In genomic region chr8:94213819-94214218, GRCm38 (mm10) we compare ENCODE assay signal across 9 mouse cellular contexts. TPM values are rescaled to one million over a fixed set of nuclear protein-coding genes. Genes with fewer than 3 reads are reported as not detected.
DNase-seq lines count a peak whose midpoint lies in the region; ATAC-seq and TF ChIP-seq lines count a peak whose summit lies in the region.
"Had no signal": no experiment of that assay in that cellular context is flagged by ENCODE, and none has a peak within 500 bp of the region (broad histone marks: within the 10 kb centered on the region; RNA-seq: fewer than 3 reads in every experiment).

No protein-coding gene starts in this region.

- H3K36me3 ChIP-seq in kidney, postnatal 0 days (ENCODE audit: insufficient read depth, low read length), result no peaks in the 10 kb centered on the region
- no peaks in the 10 kb centered on the region for H3K36me3 ChIP-seq in hindbrain, embryonic 14.5 days (replicated peaks; ENCODE audit: control insufficient read depth, insufficient read depth)
- H3K36me3 ChIP-seq in midbrain, postnatal 0 days (ENCODE audit: insufficient read depth, low read length), result no peaks in the 10 kb centered on the region

- no peak for TF ChIP-seq CTCF in kidney, postnatal 0 days (IDR thresholded peaks at IDR 0.05; ENCODE audit: low read depth)
- TF ChIP-seq CTCF in midbrain, postnatal 0 days (IDR thresholded peaks at IDR 0.05), result no peak

- DNase-seq in kidney, postnatal 0 days (ENCODE audit: low spot score), result no peak
- no peak for DNase-seq in kidney, postnatal 25 days
- DNase-seq in hindbrain, embryonic 14.5 days (ENCODE audit: low spot score), result no peak
- DNase-seq in midbrain, postnatal 0 days (ENCODE audit: low spot score), result no peak
- no peak for DNase-seq in thymus, postnatal 10 days (ENCODE audit: low spot score in 2 of 2)
- no peak for DNase-seq in left cerebral cortex, adult 11 months (ENCODE audit: low spot score)
- no peak for DNase-seq in left cerebral cortex, adult 18-20 months (ENCODE audit: low spot score in 2 of 2)

- H3K4me2 ChIP-seq in kidney, postnatal 0 days (ENCODE audit: low read length), result peak overlapping the region; percentile 43
- peak overlapping the region; percentile 72 for H3K4me2 ChIP-seq in hindbrain, embryonic 14.5 days (replicated peaks)
- H3K4me2 ChIP-seq in midbrain, postnatal 0 days (ENCODE audit: low read depth, low read length, poor library complexity, severe bottlenecking), result peak overlapping the region; percentile 79

- WGBS in kidney, postnatal 0 days, result 62% methylated on average over 6 of the region's 6 CpGs
- WGBS in hindbrain, embryonic 14.5 days, result 69% methylated on average over 6 of the region's 6 CpGs
- 64% methylated on average over 6 of the region's 6 CpGs for WGBS in midbrain, postnatal 0 days

- H3K27me3 ChIP-seq in kidney, postnatal 0 days (ENCODE audit: insufficient read depth, low read length), result no peaks in the 10 kb centered on the region
- H3K27me3 ChIP-seq in hindbrain, embryonic 14.5 days (ENCODE audit: control insufficient read depth, insufficient read depth, low read length), result no peaks in the 10 kb centered on the region
- no peaks in the 10 kb centered on the region for H3K27me3 ChIP-seq in midbrain, postnatal 0 days (ENCODE audit: insufficient read depth, low read length)

- no peak overlapping the region for H3K4me3 ChIP-seq in kidney, postnatal 0 days (replicated peaks; ENCODE audit: low read depth, low read length)
- peak overlapping the region; percentile 51 for H3K4me3 ChIP-seq in brown adipose tissue, adult 24 weeks (ENCODE audit: insufficient read depth, low read depth, low read length)
- peak overlapping the region; percentile 60 for H3K4me3 ChIP-seq in hindbrain, embryonic 14.5 days (replicated peaks; ENCODE audit: low read length)
- peak overlapping the region; percentile 83 for H3K4me3 ChIP-seq in midbrain, postnatal 0 days (ENCODE audit: low read depth, low read length)

- no peaks in the 10 kb centered on the region for H3K4me1 ChIP-seq in kidney, postnatal 0 days (replicated peaks; ENCODE audit: insufficient read depth, low read length)
- H3K4me1 ChIP-seq in brown adipose tissue, adult 24 weeks (ENCODE audit: control insufficient read depth, insufficient read depth, insufficient read length, low read length), result no peaks in the 10 kb centered on the region
- H3K4me1 ChIP-seq in hindbrain, embryonic 14.5 days (replicated peaks; ENCODE audit: control insufficient read depth, insufficient read depth, low read length), result peaks cover 16% of the 10 kb centered on the region; the same call in 1 of the 2 replicates
- peaks cover 3% of the 10 kb centered on the region; the same call in 1 of the 2 replicates for H3K4me1 ChIP-seq in midbrain, postnatal 0 days (ENCODE audit: insufficient read depth, low read length)

- H3K9ac ChIP-seq in kidney, postnatal 0 days (ENCODE audit: low read depth, low read length), result no peak overlapping the region
- H3K9ac ChIP-seq in hindbrain, embryonic 14.5 days, result no peak overlapping the region
- H3K9ac ChIP-seq in midbrain, postnatal 0 days (replicated peaks; ENCODE audit: low read length, poor library complexity, severe bottlenecking), result no peak overlapping the region

- ATAC-seq in kidney, postnatal 0 days (replicated peaks; ENCODE audit: low FRiP score, low read depth), result no peak
- ATAC-seq in hindbrain, embryonic 14.5 days (ENCODE audit: low FRiP score), result no peak
- no peak for ATAC-seq in midbrain, postnatal 0 days (ENCODE audit: low FRiP score)

- H3K9me3 ChIP-seq in kidney, postnatal 0 days (replicated peaks; ENCODE audit: low read length), result no peaks in the 10 kb centered on the region
- no peaks in the 10 kb centered on the region for H3K9me3 ChIP-seq in hindbrain, embryonic 14.5 days (ENCODE audit: control insufficient read depth, low read length)
- H3K9me3 ChIP-seq in midbrain, postnatal 0 days (ENCODE audit: low read length), result no peaks in the 10 kb centered on the region

- H3K27ac ChIP-seq in kidney, postnatal 0 days, result no peak overlapping the region
- peak overlapping the region; percentile 82 for H3K27ac ChIP-seq in brown adipose tissue, adult 24 weeks (replicated peaks; ENCODE audit: low read depth, low read length)
- no peak overlapping the region for H3K27ac ChIP-seq in hindbrain, embryonic 14.5 days
- H3K27ac ChIP-seq in midbrain, postnatal 0 days (ENCODE audit: low read depth, low read length), result no peak overlapping the region

RNA-seq across cellular contexts. Expression of gene Nup93, which starts 0.5 kb away (rescaled TPM):
- 45.0 and 53.6 TPM in 2 replicates for polyA plus RNA-seq in kidney, postnatal 0 days (2015; fragmentation: Nextera tagmentation; extraction: Ambion mirVana)
- polyA plus RNA-seq in brown adipose tissue, adult 24 weeks (2012; ENCODE audit: insufficient read depth, insufficient read length, missing spikeins), result 5.0 and 6.4 TPM in 2 replicates
- 58.9 and 63.3 TPM in 2 replicates for polyA plus RNA-seq in hindbrain, embryonic 14.5 days (2014; fragmentation: Nextera tagmentation; extraction: Ambion mirVana)
- 47.9 and 65.3 TPM in 2 replicates for total RNA-seq in midbrain, postnatal 0 days (2014; rRNA removed)
- polyA plus RNA-seq in midbrain, postnatal 0 days (2015; fragmentation: Nextera tagmentation; extraction: Ambion mirVana), result 38.4 and 39.9 TPM in 2 replicates
- total RNA-seq in left cerebral cortex, adult 18-20 months (2021), result 10 to 100 TPM; 40.5 to 46.5 TPM

RNA-seq across cellular contexts. Expression of gene Mt1, which starts 34.9 kb away (rescaled TPM):
- polyA plus RNA-seq in kidney, postnatal 0 days (2015; fragmentation: Nextera tagmentation; extraction: Ambion mirVana), result 499 and 556 TPM in 2 replicates
- polyA plus RNA-seq in brown adipose tissue, adult 24 weeks (2012; ENCODE audit: insufficient read depth, insufficient read length, missing spikeins), result 526 and 987 TPM in 2 replicates
- polyA plus RNA-seq in hindbrain, embryonic 14.5 days (2014; fragmentation: Nextera tagmentation; extraction: Ambion mirVana), result 59.7 and 75.2 TPM in 2 replicates
- total RNA-seq in midbrain, postnatal 0 days (2014; rRNA removed), result 460 and 504 TPM in 2 replicates
- 387 and 420 TPM in 2 replicates for polyA plus RNA-seq in midbrain, postnatal 0 days (2015; fragmentation: Nextera tagmentation; extraction: Ambion mirVana)
- total RNA-seq in left cerebral cortex, adult 18-20 months (2021), result 100 to 1,000 TPM; 333 to 422 TPM

RNA-seq across cellular contexts. Expression of gene Mt2, which starts 41.4 kb away (rescaled TPM):
- 98.3 and 113 TPM in 2 replicates for polyA plus RNA-seq in kidney, postnatal 0 days (2015; fragmentation: Nextera tagmentation; extraction: Ambion mirVana)
- polyA plus RNA-seq in brown adipose tissue, adult 24 weeks (2012; ENCODE audit: insufficient read depth, insufficient read length, missing spikeins), result 62.4 and 160 TPM in 2 replicates
- polyA plus RNA-seq in hindbrain, embryonic 14.5 days (2014; fragmentation: Nextera tagmentation; extraction: Ambion mirVana), result 15.7 and 16.9 TPM in 2 replicates
- total RNA-seq in midbrain, postnatal 0 days (2014; rRNA removed), result 57.7 and 131 TPM in 2 replicates
- 92.3 and 101 TPM in 2 replicates for polyA plus RNA-seq in midbrain, postnatal 0 days (2015; fragmentation: Nextera tagmentation; extraction: Ambion mirVana)
- 100 to 1,000 TPM; 215 to 228 TPM for total RNA-seq in left cerebral cortex, adult 18-20 months (2021)
- total RNA-seq: neutrophil, adult 5-6 weeks had no signal
